14 mouse cellular contexts compared by ENCODE assay signal in the genomic region with DNA sequence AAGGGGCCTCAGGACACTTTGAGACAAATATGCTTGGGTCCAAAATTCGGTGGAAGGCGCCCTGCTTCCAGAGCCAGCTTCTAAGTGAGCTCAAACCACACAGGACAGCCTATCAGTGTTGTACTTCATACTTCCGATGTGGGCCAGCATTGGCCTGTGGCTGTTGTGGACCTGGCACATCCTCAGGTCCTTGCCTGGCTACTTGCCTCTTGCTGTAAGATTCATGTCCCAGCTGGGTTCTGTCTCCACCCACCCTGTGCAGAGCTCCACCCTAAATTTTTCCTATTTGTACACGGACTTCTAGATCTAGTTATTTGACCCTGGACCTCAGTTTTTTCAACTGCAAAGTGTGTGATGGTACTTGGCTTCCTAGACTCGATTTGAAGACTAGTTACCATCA. TPM values are rescaled to one million over a fixed set of nuclear protein-coding genes. Genes with fewer than 3 reads are reported as not detected.
A peak's percentile ranks its signal among the peaks of the same experiment; 100 is the strongest.
DNase-seq lines count a peak whose midpoint lies in the region; ATAC-seq and TF ChIP-seq lines count a peak whose summit lies in the region.
"Had no signal": no experiment of that assay in that cellular context is flagged by ENCODE, and none has a peak within 500 bp of the region (broad histone marks: within the 10 kb centered on the region; RNA-seq: fewer than 3 reads in every experiment).

No protein-coding gene starts in this region.

- no peaks in the 10 kb centered on the region for H3K9me3 ChIP-seq in heart, embryonic 12.5 days (replicated peaks)
- H3K9me3 ChIP-seq in liver, embryonic 15.5 days (replicated peaks) = no peaks in the 10 kb centered on the region
- H3K9me3 ChIP-seq: limb, embryonic 15.5 days had no signal

- TF ChIP-seq CTCF in lung, adult 2 months (IDR thresholded peaks at IDR 0.05; ENCODE audit: insufficient read depth, low read length) = no peak

- 0 out of 2 replicates have a peak overlapping the region, but pooled peaks have one; percentile 4 for H3K27ac ChIP-seq in heart, embryonic 12.5 days (ENCODE audit: poor library complexity, severe bottlenecking)
- peak overlapping the region; percentile 58 for H3K27ac ChIP-seq in liver, embryonic 15.5 days (replicated peaks)
- H3K27ac ChIP-seq: limb, embryonic 15.5 days had no signal

- ATAC-seq in heart, embryonic 12.5 days (ENCODE audit: insufficient number of reproducible peaks, low FRiP score) = no peak
- ATAC-seq in liver, embryonic 15.5 days (ENCODE audit: insufficient read depth) = peak; percentile 37; the same call in 1 of the 2 replicates

- no peaks in the 10 kb centered on the region for H3K27me3 ChIP-seq in heart, embryonic 12.5 days (replicated peaks)
- no peaks in the 10 kb centered on the region for H3K27me3 ChIP-seq in liver, embryonic 15.5 days
- H3K27me3 ChIP-seq: limb, embryonic 15.5 days had no signal

- peak overlapping the region; percentile 20; the same call in 1 of the 2 replicates for H3K4me2 ChIP-seq in heart, embryonic 12.5 days
- peak overlapping the region; percentile 29; the same call in 1 of the 2 replicates for H3K4me2 ChIP-seq in liver, embryonic 15.5 days
- H3K4me2 ChIP-seq: limb, embryonic 15.5 days; midbrain, embryonic 11.5 days had no signal

- no peak for TF ChIP-seq POLR2A in lung, adult 2 months (IDR thresholded peaks at IDR 0.05; ENCODE audit: borderline replicate concordance, extremely low read depth, low read depth, low read length)

- H3K9ac ChIP-seq in heart, embryonic 12.5 days = 0 out of 2 replicates have a peak overlapping the region, but pooled peaks have one; percentile 28
- no peak overlapping the region for H3K9ac ChIP-seq in liver, embryonic 15.5 days
- H3K9ac ChIP-seq: limb, embryonic 15.5 days had no signal

- H3K4me1 ChIP-seq in lung, adult 2 months (ENCODE audit: control insufficient read depth, insufficient read depth, low read length) = no peaks in the 10 kb centered on the region
- peaks cover 19% of the 10 kb centered on the region for H3K4me1 ChIP-seq in heart, embryonic 12.5 days (replicated peaks)
- peaks cover 57% of the 10 kb centered on the region for H3K4me1 ChIP-seq in liver, embryonic 15.5 days (replicated peaks)
- H3K4me1 ChIP-seq: limb, embryonic 15.5 days had no signal

- peaks cover 42% of the 10 kb centered on the region for H3K36me3 ChIP-seq in heart, embryonic 12.5 days
- peaks cover 39% of the 10 kb centered on the region for H3K36me3 ChIP-seq in liver, embryonic 15.5 days (replicated peaks)

- 60% methylated on average over 5 of the region's 5 CpGs for whole genome bisulfite sequencing in lung, adult 2 months
- 55% methylated on average over 5 of the region's 5 CpGs for WGBS in heart, embryonic 12.5 days
- WGBS in liver, embryonic 15.5 days (ENCODE audit: insufficient replicate concordance) = 38% methylated on average over 5 of the region's 5 CpGs

- DNase-seq in lung, postnatal 10 days = peak; percentile 75
- no peak for DNase-seq in lung, adult 2 months
- DNase-seq in gastrocnemius, adult 18-20 months (ENCODE audit: low spot score) = peak; percentile 63
- DNase-seq in embryo, embryonic 11 days = no peak
- DNase-seq in cerebellum, postnatal 14 days = no peak
- no peak for DNase-seq in adrenal gland, postnatal 25 days
- DNase-seq: cerebellum, adult 9-11 months; kidney, adult 8-10 months; right cerebral cortex, adult 18-20 months; thymus, postnatal 36 days had no signal

- no peak overlapping the region for H3K4me3 ChIP-seq in lung, adult 2 months (replicated peaks; ENCODE audit: extremely low read depth, low read depth, low read length)
- no peak overlapping the region for H3K4me3 ChIP-seq in heart, embryonic 12.5 days
- H3K4me3 ChIP-seq in liver, embryonic 15.5 days (replicated peaks) = no peak overlapping the region
- H3K4me3 ChIP-seq: limb, embryonic 15.5 days had no signal

RNA-seq across cellular contexts. Expression of a gene that starts 10.7 kb away (rescaled TPM):
- polyA plus RNA-seq in lung, adult 2 months (2012; rRNA removed) = 43.8 and 49.6 TPM in 2 replicates
- 10 to 100 TPM; 38.5 to 40.1 TPM for total RNA-seq in gastrocnemius, adult 18-20 months (2021)
- 70.4 and 74.5 TPM in 2 replicates for polyA plus RNA-seq in heart, embryonic 12.5 days (2016; fragmentation: Nextera tagmentation; extraction: Ambion mirVana)
- polyA plus RNA-seq in liver, embryonic 15.5 days (2015; fragmentation: Nextera tagmentation; extraction: Ambion mirVana) = 91.4 and 96.5 TPM in 2 replicates
- 52.6 and 57.3 TPM in 2 replicates for total RNA-seq in adrenal gland, postnatal 25 days (2021)

RNA-seq across cellular contexts. Expression of a gene that starts 15.0 kb away (rescaled TPM):
- 51.5 and 64.0 TPM in 2 replicates for polyA plus RNA-seq in lung, adult 2 months (2012; rRNA removed)
- 10 to 100 TPM; 22.5 to 23.3 TPM for total RNA-seq in gastrocnemius, adult 18-20 months (2021)
- polyA plus RNA-seq in heart, embryonic 12.5 days (2016; fragmentation: Nextera tagmentation; extraction: Ambion mirVana) = 36.4 and 41.7 TPM in 2 replicates
- polyA plus RNA-seq in liver, embryonic 15.5 days (2015; fragmentation: Nextera tagmentation; extraction: Ambion mirVana) = 24.0 and 29.4 TPM in 2 replicates
- 87.8 and 93.9 TPM in 2 replicates for total RNA-seq in adrenal gland, postnatal 25 days (2021)

RNA-seq across cellular contexts. Expression of a gene that starts 28.0 kb away (rescaled TPM):
- polyA plus RNA-seq in lung, adult 2 months (2012; rRNA removed) = 19.5 and 25.0 TPM in 2 replicates
- under 1 TPM; 0.73 to 0.97 TPM for total RNA-seq in gastrocnemius, adult 18-20 months (2021)
- 27.6 and 28.8 TPM in 2 replicates for polyA plus RNA-seq in heart, embryonic 12.5 days (2016; fragmentation: Nextera tagmentation; extraction: Ambion mirVana)
- 38.6 and 46.9 TPM in 2 replicates for polyA plus RNA-seq in liver, embryonic 15.5 days (2015; fragmentation: Nextera tagmentation; extraction: Ambion mirVana)
- 13.0 and 15.7 TPM in 2 replicates for total RNA-seq in adrenal gland, postnatal 25 days (2021)

RNA-seq across cellular contexts. Expression of a gene that starts 36.9 kb away (rescaled TPM):
- polyA plus RNA-seq in lung, adult 2 months (2012; rRNA removed) = 123 TPM in 2 replicates
- 10 to 100 TPM; 25.2 to 29.8 TPM for total RNA-seq in gastrocnemius, adult 18-20 months (2021)
- 73.0 and 77.4 TPM in 2 replicates for polyA plus RNA-seq in heart, embryonic 12.5 days (2016; fragmentation: Nextera tagmentation; extraction: Ambion mirVana)
- 40.4 and 49.5 TPM in 2 replicates for polyA plus RNA-seq in liver, embryonic 15.5 days (2015; fragmentation: Nextera tagmentation; extraction: Ambion mirVana)
- total RNA-seq in adrenal gland, postnatal 25 days (2021) = 66.4 and 74.3 TPM in 2 replicates

RNA-seq across cellular contexts. Expression of a gene that starts 40.3 kb away (rescaled TPM):
- 7.3 and 9.1 TPM in 2 replicates for polyA plus RNA-seq in lung, adult 2 months (2012; rRNA removed)
- under 1 TPM in 1 of 2 experiments, not detected in 1; 0.12 TPM for total RNA-seq in gastrocnemius, adult 18-20 months (2021)
- polyA plus RNA-seq in heart, embryonic 12.5 days (2016; fragmentation: Nextera tagmentation; extraction: Ambion mirVana) = 0.46 and 0.70 TPM in 2 replicates
- 2.8 and 3.0 TPM in 2 replicates for polyA plus RNA-seq in liver, embryonic 15.5 days (2015; fragmentation: Nextera tagmentation; extraction: Ambion mirVana)
- 1.7 and 2.2 TPM in 2 replicates for total RNA-seq in adrenal gland, postnatal 25 days (2021)

Comparison
In these comparisons a context has a peak if more than half of its experiments do, and no peak if none do; other contexts are left out.
1. DNase-seq: peak in lung, postnatal 10 days (single experiment) and gastrocnemius, adult 18-20 months (single experiment); none in lung, adult 2 months (single experiment), embryo, embryonic 11 days (single experiment), cerebellum, postnatal 14 days (0 of 2) and adrenal gland, postnatal 25 days (single experiment).